Mouse (Mus musculus) hematopoietic multipotent progenitor cell, adult 10-12 weeks (in vitro differentiated cells): Measurements from ENCODE around the gene Serpina3f. TPM values are rescaled to one million over a fixed set of nuclear protein-coding genes. Genes with fewer than 3 reads are reported as not detected.

Source experiments
- polyA plus RNA-seq: library from polyadenylated mRNA; stranded (reverse); fragments of >175 nt; gene quantifications from 2 replicates; pipeline ENCODE4 v1.2.3, GENCODE M21; 2012; ENCODE audit warnings: low replicate concordance

Serpina3f gene
- polyA plus RNA-seq = 0.24 and 0.48 TPM in 2 replicates

DNA sequence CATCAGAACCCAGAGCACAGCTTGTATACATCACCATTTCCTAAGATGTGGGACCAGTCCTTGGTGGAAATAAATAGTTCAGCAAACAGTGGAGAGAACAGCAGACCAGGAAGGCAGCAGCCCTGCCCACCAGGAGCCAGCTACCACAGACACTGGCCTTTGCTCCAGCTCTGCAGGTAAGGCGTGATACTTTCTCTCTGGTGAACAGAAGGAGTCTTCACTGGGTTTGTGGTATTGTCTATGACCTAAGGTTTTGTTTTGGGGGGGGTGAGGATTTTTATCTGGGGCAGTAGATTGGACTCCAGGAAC, at the start of gene Serpina3f:
Gene Serpina3f (plus strand): TSS at position 100 of the 309 bp plus-strand sequence.

DNA sequence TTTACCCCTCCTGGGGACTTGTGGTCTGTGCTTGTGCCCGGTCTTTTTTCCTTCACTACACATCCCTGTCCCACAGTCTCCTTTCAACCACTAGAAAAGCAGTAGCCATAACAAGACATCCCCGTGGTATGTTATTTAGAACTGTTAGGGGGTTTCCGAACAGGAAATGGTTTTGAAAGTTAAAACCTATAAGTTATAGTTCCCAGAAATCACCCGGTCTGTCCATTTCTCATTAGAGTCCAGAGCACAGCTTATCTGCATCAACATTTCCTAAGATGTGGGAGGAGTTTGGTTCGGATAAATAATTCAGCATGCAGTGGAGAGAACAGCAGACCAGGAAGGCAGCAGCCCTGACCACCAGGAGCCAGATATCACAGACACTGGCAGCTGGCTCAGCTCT, 21.6 kb downstream of the Serpina3f start, which contains the start of gene Serpina3g:
Gene Serpina3g (plus strand): TSS at position 331 of the 400 bp plus-strand sequence.

DNA sequence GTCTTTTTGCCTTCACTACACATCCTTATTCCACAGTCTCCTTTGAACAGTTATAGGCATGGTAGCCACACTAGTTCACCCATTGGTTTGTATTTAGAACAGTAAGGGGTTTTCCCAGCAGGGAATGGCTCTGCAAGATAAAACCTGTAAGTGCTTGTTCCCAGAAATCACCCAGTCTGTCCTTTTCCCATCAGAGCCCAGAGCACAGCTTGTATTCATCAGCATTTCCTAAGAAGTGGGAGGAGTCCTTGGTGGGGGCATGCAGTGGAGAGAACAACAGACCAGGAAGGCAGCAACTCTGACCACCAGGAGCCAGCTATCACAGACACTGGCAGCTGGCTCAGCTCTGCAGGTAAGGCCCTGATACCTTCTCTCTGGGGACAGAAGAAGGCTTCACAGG, 48.5 kb downstream of the Serpina3f start, which contains the start of gene Serpina3i:
Gene Serpina3i (plus strand): TSS at position 260 of the 400 bp plus-strand sequence.

Other genes with a start within 250 kb of the Serpina3f start
- not detected in 2 replicates for gene Serpina11, start 224.6 kb upstream of the Serpina3f start, polyA plus RNA-seq
- gene Serpina9, start 200.8 kb upstream of the Serpina3f start, polyA plus RNA-seq = 0.22 and 0.39 TPM in 2 replicates
- gene Serpina12, start 170.1 kb upstream of the Serpina3f start, polyA plus RNA-seq = not detected in 2 replicates
- 0.27 TPM in 1 of 2 replicates, not detected in the other for gene Serpina5, start 113.4 kb upstream of the Serpina3f start, polyA plus RNA-seq
- not detected in 2 replicates for gene Serpina3a, start 101.8 kb upstream of the Serpina3f start, polyA plus RNA-seq
- gene Serpina3b, start 86.5 kb upstream of the Serpina3f start, polyA plus RNA-seq = 0.09 TPM in 1 of 2 replicates, not detected in the other
- not detected in 2 replicates for gene Serpina3c, start 60.7 kb upstream of the Serpina3f start, polyA plus RNA-seq
- 10.7 and 22.1 TPM in 2 replicates for gene Serpina3g, start 21.7 kb downstream of the Serpina3f start, polyA plus RNA-seq
- not detected in 2 replicates for gene Serpina3i, start 48.6 kb downstream of the Serpina3f start, polyA plus RNA-seq
- gene Serpina3j, start 100.0 kb downstream of the Serpina3f start, polyA plus RNA-seq = not detected in 2 replicates
- gene Serpina3k, start 123.9 kb downstream of the Serpina3f start, polyA plus RNA-seq = not detected in 2 replicates
- gene Serpina3m, start 123.9 kb downstream of the Serpina3f start, polyA plus RNA-seq = not detected in 2 replicates
- gene Serpina3n, start 192.2 kb downstream of the Serpina3f start, polyA plus RNA-seq = 0.06 and 0.11 TPM in 2 replicates